Mouse (Mus musculus): ENCODE data around the gene Zfp385b. TPM values are rescaled to one million over a fixed set of nuclear protein-coding genes. Genes with fewer than 3 reads are reported as not detected.

Gene Zfp385b
- polyA plus RNA-seq, 1 experiment from 2014 or later: 2.0 TPM

GRCm38 (mm10) chr2:77815775-77816412, 3.5 kb downstream of the Zfp385b start:
- Histone ChIP-seq H3K9me3 (no peaks in the 10 kb centered on the region), H3K4me1 (replicated peaks) (peaks cover 14% of the 10 kb centered on the region), H3K27me3 (peaks cover 44% of the 10 kb centered on the region), H3K9ac (replicated peaks) (peak overlapping the region; percentile 64), H3K4me3 (replicated peaks) (peak overlapping the region; percentile 66), H3K36me3 (no peaks in the 10 kb centered on the region), H3K4me2 (peak overlapping the region; percentile 98), H3K27ac (no peak overlapping the region)
- WGBS: 3% methylated on average over 20 of the region's 20 CpGs
- ATAC-seq (ENCODE audit: insufficient number of reproducible peaks, insufficient read depth, low FRiP score, low TSS enrichment, low read depth): no peak; the same call in 1 of the 2 replicates

GRCm38 (mm10) chr2:77814896-77815295, 4.5 kb downstream of the Zfp385b start:
- Histone ChIP-seq H3K27me3 (peaks cover 44% of the 10 kb centered on the region), H3K27ac (no peak overlapping the region), H3K36me3 (no peaks in the 10 kb centered on the region), H3K4me2 (no peak overlapping the region), H3K9me3 (no peaks in the 10 kb centered on the region), H3K9ac (replicated peaks) (no peak overlapping the region), H3K4me1 (replicated peaks) (peaks cover 14% of the 10 kb centered on the region), H3K4me3 (replicated peaks) (no peak overlapping the region)
- ATAC-seq (ENCODE audit: insufficient number of reproducible peaks, insufficient read depth, low FRiP score, low TSS enrichment, low read depth): no peak
- WGBS: 82% methylated on average over 8 of the region's 8 CpGs

- no peak for ATAC-seq (ENCODE audit: insufficient number of reproducible peaks, insufficient read depth, low FRiP score, low TSS enrichment, low read depth)
- H3K9ac ChIP-seq (replicated peaks): no peak overlapping the region
- H3K27me3 ChIP-seq: peaks cover 42% of the 10 kb centered on the region
- no peaks in the 10 kb centered on the region for H3K9me3 ChIP-seq
- no peaks in the 10 kb centered on the region for H3K36me3 ChIP-seq
- H3K4me2 ChIP-seq: no peak overlapping the region
- WGBS: 87% methylated on average over 3 of the region's 3 CpGs
- no peak overlapping the region for H3K4me3 ChIP-seq (replicated peaks)
- H3K4me1 ChIP-seq (replicated peaks): peaks cover 14% of the 10 kb centered on the region
- H3K27ac ChIP-seq: no peak overlapping the region
These were observed 6.4 kb downstream of the Zfp385b start for GRCm38 (mm10) chr2:77813029-77813428.

- no peaks in the 10 kb centered on the region for H3K9me3 ChIP-seq
- peaks cover 21% of the 10 kb centered on the region for H3K27me3 ChIP-seq
- H3K36me3 ChIP-seq: no peaks in the 10 kb centered on the region
- ATAC-seq (ENCODE audit: insufficient number of reproducible peaks, insufficient read depth, low FRiP score, low TSS enrichment, low read depth): no peak
- no peak overlapping the region for H3K9ac ChIP-seq (replicated peaks)
- no peak overlapping the region for H3K4me3 ChIP-seq (replicated peaks)
- no peak overlapping the region for H3K4me2 ChIP-seq
- 94% methylated on average over 5 of the region's 5 CpGs for WGBS
- no peak overlapping the region for H3K27ac ChIP-seq
- 0 out of 2 replicates have a peak, but pooled peaks cover 1% of the 10 kb centered on the region for H3K4me1 ChIP-seq (replicated peaks)
These were observed 8.7 kb downstream of the Zfp385b start for GRCm38 (mm10) chr2:77810748-77811147.

GRCm38 (mm10) chr2:77804781-77805180, 14.7 kb downstream of the Zfp385b start:
- WGBS: 77% methylated on average over 7 of the region's 7 CpGs
- H3K27me3 ChIP-seq: no peaks in the 10 kb centered on the region
- H3K4me3 ChIP-seq (replicated peaks): no peak overlapping the region
- H3K9ac ChIP-seq (replicated peaks): no peak overlapping the region
- H3K9me3 ChIP-seq: no peaks in the 10 kb centered on the region
- H3K27ac ChIP-seq: no peak overlapping the region
- ATAC-seq (ENCODE audit: insufficient number of reproducible peaks, insufficient read depth, low FRiP score, low TSS enrichment, low read depth): no peak
- no peaks in the 10 kb centered on the region for H3K4me1 ChIP-seq (replicated peaks)
- H3K4me2 ChIP-seq: no peak overlapping the region
- no peaks in the 10 kb centered on the region for H3K36me3 ChIP-seq

GRCm38 (mm10) chr2:77802291-77802690, 17.1 kb downstream of the Zfp385b start:
- ATAC-seq (ENCODE audit: insufficient number of reproducible peaks, insufficient read depth, low FRiP score, low TSS enrichment, low read depth): no peak
- no peaks in the 10 kb centered on the region for H3K27me3 ChIP-seq
- H3K27ac ChIP-seq: no peak overlapping the region
- H3K9ac ChIP-seq (replicated peaks): no peak overlapping the region
- no peaks in the 10 kb centered on the region for H3K9me3 ChIP-seq
- no peak overlapping the region for H3K4me3 ChIP-seq (replicated peaks)
- no peaks in the 10 kb centered on the region for H3K4me1 ChIP-seq (replicated peaks)
- H3K36me3 ChIP-seq: no peaks in the 10 kb centered on the region
- no peak overlapping the region for H3K4me2 ChIP-seq
- 89% methylated on average over 3 of the region's 3 CpGs for WGBS

GRCm38 (mm10) chr2:77801430-77801829, 18.0 kb downstream of the Zfp385b start:
- no peak overlapping the region for H3K9ac ChIP-seq (replicated peaks)
- no peaks in the 10 kb centered on the region for H3K9me3 ChIP-seq
- H3K4me3 ChIP-seq (replicated peaks): no peak overlapping the region
- no peak for ATAC-seq (ENCODE audit: insufficient number of reproducible peaks, insufficient read depth, low FRiP score, low TSS enrichment, low read depth)
- H3K27me3 ChIP-seq: no peaks in the 10 kb centered on the region
- H3K27ac ChIP-seq: no peak overlapping the region
- 81% methylated on average over 4 of the region's 4 CpGs for WGBS
- H3K4me1 ChIP-seq (replicated peaks): no peaks in the 10 kb centered on the region
- H3K36me3 ChIP-seq: no peaks in the 10 kb centered on the region
- H3K4me2 ChIP-seq: no peak overlapping the region

GRCm38 (mm10) chr2:77801009-77801408, 18.4 kb downstream of the Zfp385b start:
- Histone ChIP-seq H3K4me3 (replicated peaks) (no peak overlapping the region), H3K27ac (no peak overlapping the region), H3K36me3 (no peaks in the 10 kb centered on the region), H3K9ac (replicated peaks) (no peak overlapping the region), H3K4me1 (replicated peaks) (no peaks in the 10 kb centered on the region), H3K4me2 (no peak overlapping the region), H3K9me3 (no peaks in the 10 kb centered on the region), H3K27me3 (no peaks in the 10 kb centered on the region)
- WGBS: 85% methylated on average over 5 of the region's 5 CpGs
- no peak for ATAC-seq (ENCODE audit: insufficient number of reproducible peaks, insufficient read depth, low FRiP score, low TSS enrichment, low read depth)

- H3K9me3 ChIP-seq: no peaks in the 10 kb centered on the region
- H3K27ac ChIP-seq: no peak overlapping the region
- H3K4me1 ChIP-seq (replicated peaks): no peaks in the 10 kb centered on the region
- H3K9ac ChIP-seq (replicated peaks): no peak overlapping the region
- 72% methylated on average over 5 of the region's 5 CpGs for WGBS
- no peak overlapping the region for H3K4me3 ChIP-seq (replicated peaks)
- no peaks in the 10 kb centered on the region for H3K27me3 ChIP-seq
- ATAC-seq (ENCODE audit: insufficient number of reproducible peaks, insufficient read depth, low FRiP score, low TSS enrichment, low read depth): no peak
- no peaks in the 10 kb centered on the region for H3K36me3 ChIP-seq
- H3K4me2 ChIP-seq: no peak overlapping the region
These were observed 22.2 kb downstream of the Zfp385b start for GRCm38 (mm10) chr2:77797233-77797632.

- H3K27me3 ChIP-seq: no peaks in the 10 kb centered on the region
- no peak overlapping the region for H3K4me2 ChIP-seq
- no peak overlapping the region for H3K27ac ChIP-seq
- H3K36me3 ChIP-seq: no peaks in the 10 kb centered on the region
- WGBS: 66% methylated on average over 8 of the region's 8 CpGs
- H3K9me3 ChIP-seq: no peaks in the 10 kb centered on the region
- ATAC-seq (ENCODE audit: insufficient number of reproducible peaks, insufficient read depth, low FRiP score, low TSS enrichment, low read depth): no peak
- H3K4me3 ChIP-seq (replicated peaks): no peak overlapping the region
- H3K4me1 ChIP-seq (replicated peaks): no peaks in the 10 kb centered on the region
- H3K9ac ChIP-seq (replicated peaks): no peak overlapping the region
These were observed 23.4 kb downstream of the Zfp385b start for GRCm38 (mm10) chr2:77795859-77796552.

GRCm38 (mm10) chr2:77790846-77791245, 28.6 kb downstream of the Zfp385b start:
- no peaks in the 10 kb centered on the region for H3K27me3 ChIP-seq
- H3K9me3 ChIP-seq: no peaks in the 10 kb centered on the region
- no peak overlapping the region for H3K4me2 ChIP-seq
- no peaks in the 10 kb centered on the region for H3K4me1 ChIP-seq (replicated peaks)
- no peak overlapping the region for H3K9ac ChIP-seq (replicated peaks)
- ATAC-seq (ENCODE audit: insufficient number of reproducible peaks, insufficient read depth, low FRiP score, low TSS enrichment, low read depth): no peak
- 69% methylated on average over 4 of the region's 4 CpGs for WGBS
- H3K4me3 ChIP-seq (replicated peaks): no peak overlapping the region
- no peaks in the 10 kb centered on the region for H3K36me3 ChIP-seq
- no peak overlapping the region for H3K27ac ChIP-seq

- Histone ChIP-seq H3K36me3 (no peaks in the 10 kb centered on the region), H3K27ac (no peak overlapping the region), H3K9ac (replicated peaks) (no peak overlapping the region), H3K9me3 (no peaks in the 10 kb centered on the region), H3K27me3 (no peaks in the 10 kb centered on the region), H3K4me2 (no peak overlapping the region), H3K4me1 (replicated peaks) (no peaks in the 10 kb centered on the region), H3K4me3 (replicated peaks) (no peak overlapping the region)
- 48% methylated on average over 9 of the region's 9 CpGs for WGBS
- no peak for ATAC-seq (ENCODE audit: insufficient number of reproducible peaks, insufficient read depth, low FRiP score, low TSS enrichment, low read depth)
These were observed 29.1 kb downstream of the Zfp385b start for GRCm38 (mm10) chr2:77790295-77790694.
